In genomic region chr5:119711626-119712025, GRCm38 (mm10) we compare ENCODE assay signal across 18 mouse cellular contexts. TPM values are rescaled to one million over a fixed set of nuclear protein-coding genes. Genes with fewer than 3 reads are reported as not detected.
"Had no signal": no experiment of that assay in that cellular context is flagged by ENCODE, and none has a peak within 500 bp of the region (broad histone marks: within the 10 kb centered on the region; RNA-seq: fewer than 3 reads in every experiment).

No protein-coding gene starts in this region.

- H3K4me3 ChIP-seq: left cerebral cortex, adult 2 months; limb, embryonic 10.5 days; liver, embryonic 15.5 days; lung, embryonic 15.5 days; midbrain, embryonic 15.5 days; neural tube, embryonic 13.5 days had no signal

- H3K4me2 ChIP-seq: liver, embryonic 11.5 days; liver, embryonic 15.5 days; midbrain, embryonic 15.5 days; neural tube, embryonic 13.5 days had no signal

- H3K27ac ChIP-seq: left cerebral cortex, adult 2 months; liver, embryonic 15.5 days; midbrain, embryonic 15.5 days; neural tube, embryonic 13.5 days had no signal

- H3K9me3 ChIP-seq: limb, embryonic 10.5 days; liver, embryonic 15.5 days; lung, embryonic 15.5 days; midbrain, embryonic 15.5 days; neural tube, embryonic 13.5 days had no signal

- DNase-seq: kidney, adult 8-10 months; kidney, postnatal 10 days; kidney, postnatal 4 days; lung, postnatal 36 days; retina, postnatal 1 day; right cerebral cortex, postnatal 4 days; spleen, adult 18-20 months; thymus, adult 2 months; thymus, postnatal 4 days had no signal

- H3K4me1 ChIP-seq: liver, embryonic 15.5 days; lung, embryonic 15.5 days had no signal

- ATAC-seq: intestine, postnatal 0 days; midbrain, embryonic 15.5 days had no signal

- H3K36me3 ChIP-seq: limb, embryonic 10.5 days; liver, embryonic 15.5 days; lung, embryonic 15.5 days; midbrain, embryonic 15.5 days; neural tube, embryonic 13.5 days had no signal

- H3K9ac ChIP-seq: liver, embryonic 15.5 days; lung, embryonic 15.5 days; midbrain, embryonic 15.5 days; neural tube, embryonic 13.5 days had no signal

RNA-seq across cellular contexts. Expression of gene Tbx3, which starts 41.2 kb away (rescaled TPM):
- total RNA-seq: megakaryocyte progenitor cell, adult 5-6 weeks had no signal
